Mouse (Mus musculus): Measurements from ENCODE around the gene Bcas3.
A peak's percentile ranks its signal among the peaks of the same experiment; 100 is the strongest.

The Bcas3 gene

GRCm38 (mm10) chr11:85614431-85614830 lies 261.5 kb downstream of the Bcas3 start:
- no peak for DNase-seq (ENCODE audit: low read depth, low spot score)

GRCm38 (mm10) chr11:85615421-85615820 lies 262.5 kb downstream of the Bcas3 start:
- no peak for DNase-seq (ENCODE audit: low read depth, low spot score)

GRCm38 (mm10) chr11:85621486-85621885 lies 268.5 kb downstream of the Bcas3 start:
- no peak for DNase-seq (ENCODE audit: low read depth, low spot score)

- DNase-seq (ENCODE audit: low read depth, low spot score), result no peak
These were observed 269.0 kb downstream of the Bcas3 start for GRCm38 (mm10) chr11:85621994-85622393.

GRCm38 (mm10) chr11:85625206-85625605 lies 272.2 kb downstream of the Bcas3 start:
- DNase-seq (ENCODE audit: low read depth, low spot score), result no peak

- DNase-seq (ENCODE audit: low read depth, low spot score), result no peak
These were observed 273.9 kb downstream of the Bcas3 start for GRCm38 (mm10) chr11:85626846-85627245.

- DNase-seq (ENCODE audit: low read depth, low spot score), result no peak
These were observed 274.4 kb downstream of the Bcas3 start for GRCm38 (mm10) chr11:85627405-85627804.

GRCm38 (mm10) chr11:85628303-85629063 lies 275.5 kb downstream of the Bcas3 start:
- DNase-seq (ENCODE audit: low read depth, low spot score), result no peak

- no peak for DNase-seq (ENCODE audit: low read depth, low spot score)
These were observed 279.6 kb downstream of the Bcas3 start for GRCm38 (mm10) chr11:85632568-85632981.

GRCm38 (mm10) chr11:85638696-85639495 lies 285.9 kb downstream of the Bcas3 start:
- no peak for DNase-seq (ENCODE audit: low read depth, low spot score)

- DNase-seq (ENCODE audit: low read depth, low spot score), result peak; percentile 21
These were observed 287.7 kb downstream of the Bcas3 start for GRCm38 (mm10) chr11:85640659-85641058.

GRCm38 (mm10) chr11:85641486-85641885 lies 288.5 kb downstream of the Bcas3 start:
- DNase-seq (ENCODE audit: low read depth, low spot score), result no peak

GRCm38 (mm10) chr11:85642591-85642990 lies 289.6 kb downstream of the Bcas3 start:
- DNase-seq (ENCODE audit: low read depth, low spot score), result peak; percentile 80

- no peak for DNase-seq (ENCODE audit: low read depth, low spot score)
These were observed 290.1 kb downstream of the Bcas3 start for GRCm38 (mm10) chr11:85643025-85643424.

GRCm38 (mm10) chr11:85643479-85644000 lies 290.6 kb downstream of the Bcas3 start:
- DNase-seq (ENCODE audit: low read depth, low spot score), result no peak

GRCm38 (mm10) chr11:85644027-85644747 lies 291.2 kb downstream of the Bcas3 start:
- no peak for DNase-seq (ENCODE audit: low read depth, low spot score)

GRCm38 (mm10) chr11:85644748-85645060 lies 291.7 kb downstream of the Bcas3 start:
- no peak for DNase-seq (ENCODE audit: low read depth, low spot score)

- no peak for DNase-seq (ENCODE audit: low read depth, low spot score)
These were observed 292.3 kb downstream of the Bcas3 start for GRCm38 (mm10) chr11:85645152-85645835.

- no peak for DNase-seq (ENCODE audit: low read depth, low spot score)
These were observed 295.9 kb downstream of the Bcas3 start for GRCm38 (mm10) chr11:85648893-85649292.

GRCm38 (mm10) chr11:85649373-85649772 lies 296.4 kb downstream of the Bcas3 start:
- no peak for DNase-seq (ENCODE audit: low read depth, low spot score)

- DNase-seq (ENCODE audit: low read depth, low spot score), result no peak
These were observed 304.5 kb downstream of the Bcas3 start for GRCm38 (mm10) chr11:85657471-85657870.

Data from telencephalon, adult 2 months (tissue).